Mouse (Mus musculus) kidney, adult 9 months (tissue): Measurements from ENCODE around the gene Qsox2.
A peak's percentile ranks its signal among the peaks of the same experiment; 100 is the strongest.

ENCODE experiments used
- DNase-seq: peaks from one replicate; pipeline ENCODE4 v3.0.0; 2022

Gene Qsox2

GRCm38 (mm10) chr2:26237290-26237782 lies at the start of gene Qsox2:
Gene Qsox2, minus strand, starts transcription at chr2:26237525.
- peak; percentile 95 for DNase-seq

DNA sequence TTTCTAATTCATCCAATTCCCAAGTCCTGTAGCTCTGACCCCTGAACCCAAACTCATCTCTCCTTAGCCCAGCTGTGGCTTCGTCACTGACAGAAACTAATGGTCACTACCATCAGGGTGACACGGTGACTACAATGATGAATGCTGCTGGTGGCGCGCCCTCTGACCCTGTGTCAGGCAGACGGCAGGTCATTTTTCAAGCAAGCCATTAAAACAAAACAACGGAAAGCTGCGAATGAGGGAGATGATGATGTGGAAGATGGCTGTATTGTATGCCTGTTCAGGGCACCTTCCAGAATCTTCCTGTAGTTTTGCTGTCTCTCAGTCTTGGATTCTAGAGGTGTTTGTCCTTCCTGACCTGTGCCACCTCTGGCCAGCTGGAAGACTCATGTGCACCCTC lies 49.1 kb upstream of the Qsox2 start:
- DNase-seq = no peak

GRCm38 (mm10) chr2:26285804-26286203 lies 48.5 kb upstream of the Qsox2 start:
- peak; percentile 11 for DNase-seq

DNA sequence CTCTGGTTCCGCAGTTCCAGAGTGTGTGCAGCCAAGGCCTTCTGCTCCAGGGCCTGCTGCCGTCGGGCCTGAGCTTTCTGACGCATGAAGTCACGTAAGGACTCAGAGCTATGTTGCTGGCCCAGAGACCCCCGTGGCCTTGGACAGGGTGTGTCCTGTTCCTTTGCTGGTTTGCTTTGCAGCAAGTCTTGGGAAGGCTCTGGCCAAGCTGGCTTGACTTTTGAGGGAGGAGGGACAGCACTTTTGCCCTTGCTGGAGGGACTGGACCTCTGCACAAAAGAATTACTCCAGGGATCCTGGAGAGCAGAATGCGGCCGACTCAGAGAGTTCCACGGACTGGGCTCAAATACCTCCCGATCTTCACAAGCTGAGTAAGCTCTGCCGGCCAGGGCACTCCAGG lies 43.3 kb upstream of the Qsox2 start:
- no peak for DNase-seq

GRCm38 (mm10) chr2:26279712-26280111 lies 42.4 kb upstream of the Qsox2 start:
- DNase-seq = no peak

DNA sequence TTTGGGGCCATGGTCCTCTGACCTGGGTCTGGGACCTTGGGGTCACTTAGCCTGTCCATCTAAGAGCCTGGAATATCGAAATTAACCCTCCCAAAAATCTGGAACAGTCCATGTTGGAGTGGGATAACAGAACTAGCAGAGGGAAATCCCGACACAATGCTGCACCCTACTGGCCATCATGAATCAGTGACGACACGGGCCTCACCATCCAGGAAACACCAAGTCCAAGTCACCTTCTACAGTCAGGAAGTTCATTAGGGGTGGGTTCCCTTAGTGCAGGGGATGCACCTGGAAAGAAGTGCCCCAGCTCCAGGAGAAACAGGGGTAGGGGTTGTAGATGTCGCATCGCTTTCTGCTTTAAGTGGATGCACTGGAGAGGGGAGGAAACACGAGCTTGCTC lies 36.3 kb upstream of the Qsox2 start:
- DNase-seq = peak; percentile 61

GRCm38 (mm10) chr2:26268216-26268615 lies 30.9 kb upstream of the Qsox2 start:
- DNase-seq = no peak

DNA sequence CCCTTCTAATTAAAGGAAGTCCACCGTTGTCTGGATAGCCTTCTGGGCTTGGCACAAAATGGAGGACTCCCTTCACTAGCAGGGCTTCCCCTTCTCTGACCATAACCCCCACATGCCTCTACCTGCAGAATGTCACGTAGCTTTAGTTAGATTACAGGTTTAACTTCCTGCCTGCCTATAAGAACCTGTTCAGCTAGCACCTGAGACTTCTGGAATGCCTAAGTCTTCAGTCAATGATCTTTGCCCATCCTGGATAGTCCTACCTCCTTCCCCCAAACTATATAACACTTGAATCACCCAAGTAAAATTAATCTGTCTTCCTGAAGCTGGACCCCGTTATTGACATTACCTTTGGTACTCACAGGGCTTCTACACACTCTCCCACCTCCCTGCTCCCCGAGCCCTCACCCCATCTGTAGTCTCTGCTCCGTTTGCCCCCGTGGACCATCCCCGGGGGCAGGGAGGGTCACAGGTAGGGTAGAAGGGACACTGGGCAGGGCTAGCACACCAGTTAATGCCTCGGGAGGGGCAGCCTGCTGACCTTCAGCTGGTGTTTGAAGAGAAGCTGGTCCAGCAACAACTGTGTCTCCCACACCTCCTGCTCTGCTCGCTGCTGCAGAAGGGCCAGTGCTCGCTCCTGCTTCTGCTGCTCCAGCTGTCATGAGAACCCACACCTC lies 28.9 kb upstream of the Qsox2 start:
- no peak for DNase-seq

- no peak for DNase-seq
These were observed 27.8 kb upstream of the Qsox2 start for GRCm38 (mm10) chr2:26265095-26265494.

GRCm38 (mm10) chr2:26264646-26265045 lies 27.3 kb upstream of the Qsox2 start:
- no peak for DNase-seq

DNA sequence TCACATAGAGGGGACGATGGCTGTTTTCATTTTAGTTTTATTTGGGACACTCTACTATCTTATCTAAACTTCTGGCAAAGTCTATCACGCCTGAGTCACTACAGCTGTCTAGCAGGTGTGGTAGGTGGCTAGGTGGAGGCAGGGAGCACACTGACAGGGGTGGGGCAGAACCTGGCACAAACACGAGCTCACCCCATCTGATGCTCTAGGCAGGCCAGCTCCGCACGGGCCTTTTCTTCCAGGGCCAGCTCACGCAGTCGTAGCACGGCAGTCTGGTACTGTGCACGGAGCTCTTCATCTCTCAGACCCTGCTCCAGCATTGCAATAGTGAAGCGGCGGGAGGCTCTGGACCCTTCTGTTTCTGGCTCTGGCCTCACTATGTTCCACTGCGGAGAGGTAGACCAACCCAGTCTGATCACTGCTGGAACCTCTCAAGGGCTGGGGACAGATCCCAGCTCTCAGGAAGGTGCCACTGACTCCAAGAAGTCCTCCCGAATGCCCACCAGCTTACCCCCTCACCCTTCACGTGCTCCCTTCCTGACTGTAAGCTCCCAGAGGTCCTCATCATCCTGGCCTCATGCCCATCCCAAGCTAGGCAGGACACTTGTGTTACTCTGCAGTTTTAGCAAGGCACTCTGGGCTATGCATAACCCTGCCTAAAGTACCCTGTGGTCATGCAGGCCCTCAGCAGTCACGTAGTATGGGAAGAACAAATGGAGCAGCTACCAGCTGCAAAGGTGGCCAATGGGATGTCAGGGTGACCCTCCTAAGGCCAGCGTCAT lies 20.2 kb upstream of the Qsox2 start:
- DNase-seq = no peak

GRCm38 (mm10) chr2:26254816-26255215 lies 17.5 kb upstream of the Qsox2 start:
- DNase-seq = no peak

- no peak for DNase-seq
These were observed 15.3 kb upstream of the Qsox2 start for GRCm38 (mm10) chr2:26252514-26253206.

- DNase-seq = no peak
These were observed 10.2 kb upstream of the Qsox2 start for GRCm38 (mm10) chr2:26247531-26247930.

DNA sequence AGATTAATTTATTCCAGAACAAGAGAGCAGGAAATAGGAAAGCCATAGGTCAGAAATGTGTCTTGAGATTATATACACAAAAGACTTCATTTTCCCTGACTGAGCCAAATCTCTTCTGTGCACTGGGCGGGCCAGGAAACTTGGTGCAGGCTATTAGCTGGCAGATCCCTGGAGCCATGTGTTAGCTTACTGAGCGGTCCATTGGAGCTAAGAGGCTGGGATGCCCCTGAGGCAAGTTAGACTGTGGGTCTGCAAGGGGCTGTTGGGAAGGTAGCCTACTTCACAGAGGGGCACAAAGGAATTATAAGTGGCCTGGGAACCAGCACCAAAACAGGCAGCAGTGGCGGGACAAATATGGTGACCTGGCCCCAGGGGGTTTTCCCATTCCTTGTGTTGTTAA lies 3.5 kb upstream of the Qsox2 start:
- DNase-seq = no peak

DNA sequence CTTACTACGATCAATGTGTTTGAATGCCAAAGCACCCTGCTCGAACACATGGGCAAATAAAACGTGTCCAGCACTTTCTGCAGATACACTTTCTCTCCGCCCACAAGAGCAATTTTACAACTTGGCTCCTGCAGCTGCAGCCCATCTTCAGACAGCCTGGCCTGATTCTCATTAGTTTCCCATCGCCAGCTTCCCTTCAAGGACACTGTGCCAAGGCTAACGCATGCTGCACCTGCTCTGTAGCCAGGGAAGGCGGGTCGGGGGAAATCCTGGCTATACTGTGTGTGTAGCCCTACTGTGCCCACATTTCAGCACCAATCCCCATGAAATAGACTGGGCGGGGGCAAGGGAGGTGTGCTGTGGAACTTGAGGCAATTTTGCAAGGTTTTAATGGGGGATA lies 3.0 kb upstream of the Qsox2 start:
- DNase-seq = no peak

DNA sequence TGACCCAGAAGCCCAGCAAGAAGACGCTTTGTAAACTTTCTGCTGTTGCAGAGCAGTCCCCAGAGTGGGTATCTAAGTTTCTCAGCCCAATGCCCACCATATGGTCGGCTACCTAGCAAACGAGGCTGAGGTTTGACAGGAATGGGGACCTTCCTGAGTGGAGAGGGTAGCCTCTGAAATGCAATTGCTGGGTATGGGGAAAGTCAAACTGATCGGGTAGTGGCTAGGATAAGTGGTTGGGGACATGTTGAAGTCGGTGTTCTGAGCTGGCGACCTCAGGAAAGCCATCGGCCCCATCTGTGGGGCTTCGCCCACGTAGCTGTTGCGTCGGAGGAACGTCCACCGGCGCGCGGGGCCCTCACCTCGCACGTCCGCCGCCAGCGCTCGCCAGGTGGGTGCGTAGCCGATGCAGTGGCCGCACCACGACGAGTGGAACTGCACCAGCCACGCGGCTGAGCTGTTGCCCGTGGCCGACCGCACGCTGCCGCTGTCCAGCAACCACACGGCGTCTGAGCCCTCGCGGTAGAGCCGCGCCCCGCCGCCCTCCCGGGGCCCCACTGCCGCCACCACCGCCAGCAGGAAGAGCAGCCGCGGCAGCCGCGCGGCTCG lies 540 bp downstream of the Qsox2 start:
- DNase-seq = peak; percentile 7

DNA sequence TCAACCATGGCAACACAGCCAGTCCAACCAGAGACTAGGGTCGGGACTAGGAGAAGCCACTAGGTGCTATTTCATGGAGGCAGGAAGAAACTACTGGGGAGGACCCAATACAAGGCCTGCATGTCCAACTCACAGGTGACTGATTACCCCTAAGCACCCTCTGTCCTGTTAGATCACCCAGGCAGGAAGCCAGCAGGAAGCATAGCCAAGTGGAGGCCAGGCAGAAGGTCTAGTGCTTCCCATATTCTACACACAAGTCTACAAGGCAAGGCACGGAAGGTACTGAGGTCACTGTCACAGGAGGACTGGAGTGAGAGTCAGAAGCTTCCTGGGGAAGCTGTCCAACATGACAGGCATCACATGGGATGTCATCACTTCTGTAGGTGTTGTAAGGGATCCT lies 2.6 kb downstream of the Qsox2 start:
- DNase-seq = peak; percentile 35

DNA sequence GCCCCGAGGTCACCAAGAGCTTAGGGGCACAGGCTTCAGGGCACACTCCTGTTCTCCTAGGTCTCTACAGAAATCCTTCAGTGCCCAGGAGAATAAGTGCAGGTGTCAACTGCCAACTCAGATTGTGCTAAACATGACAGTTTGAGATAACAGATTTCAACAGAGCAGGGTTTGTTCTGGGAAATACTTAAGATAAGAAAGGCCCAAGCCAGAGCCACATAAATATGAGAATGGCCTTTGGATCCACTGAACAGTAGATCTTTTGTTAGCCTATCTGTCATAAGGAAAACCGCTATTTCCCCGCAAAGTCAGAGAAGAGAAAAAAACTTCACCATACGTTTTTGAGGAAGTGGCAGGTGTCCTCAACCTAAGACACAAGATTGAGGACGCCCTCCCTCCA lies 3.1 kb downstream of the Qsox2 start:
- no peak for DNase-seq

DNA sequence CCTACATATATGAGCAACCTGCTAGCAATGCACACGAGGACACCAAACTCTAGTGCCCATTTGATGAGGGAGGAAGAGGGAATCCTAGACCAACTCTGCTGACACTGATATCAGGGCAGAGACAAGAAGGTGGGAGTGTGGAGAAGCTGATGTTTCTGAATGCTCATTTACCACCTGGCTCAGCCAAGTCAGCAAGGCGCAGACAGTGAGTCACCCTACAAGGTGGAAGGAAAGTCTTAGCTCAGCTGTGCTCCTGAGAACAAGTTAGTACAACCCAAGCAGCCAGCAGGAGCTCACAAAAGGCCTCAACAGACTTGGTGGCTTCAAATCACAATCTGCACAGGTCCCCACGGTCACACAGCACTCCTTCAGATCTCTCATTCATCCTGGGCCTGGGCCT lies 6.0 kb downstream of the Qsox2 start:
- no peak for DNase-seq

GRCm38 (mm10) chr2:26230253-26230652 lies 7.1 kb downstream of the Qsox2 start:
- no peak for DNase-seq

DNA sequence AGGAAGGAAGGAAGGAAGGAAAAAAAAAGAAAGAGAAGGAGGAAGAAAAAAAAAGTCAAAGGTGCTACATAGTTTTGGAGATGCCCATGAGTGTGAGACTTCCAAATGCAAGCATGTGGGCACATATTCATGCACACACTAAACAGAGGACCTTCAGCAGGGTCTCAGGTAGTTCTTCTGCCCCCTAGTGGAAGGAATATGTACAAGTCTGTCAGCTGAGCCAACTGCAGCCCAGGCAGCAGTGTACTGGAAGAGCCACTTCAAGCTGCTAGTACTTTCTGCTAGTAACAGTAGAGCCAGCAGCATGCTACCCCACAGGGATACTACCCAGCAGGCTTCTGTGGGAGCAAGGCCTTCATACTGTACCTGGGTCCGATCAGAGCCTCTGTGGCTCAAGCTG lies 9.5 kb downstream of the Qsox2 start:
- DNase-seq = peak; percentile 63

DNA sequence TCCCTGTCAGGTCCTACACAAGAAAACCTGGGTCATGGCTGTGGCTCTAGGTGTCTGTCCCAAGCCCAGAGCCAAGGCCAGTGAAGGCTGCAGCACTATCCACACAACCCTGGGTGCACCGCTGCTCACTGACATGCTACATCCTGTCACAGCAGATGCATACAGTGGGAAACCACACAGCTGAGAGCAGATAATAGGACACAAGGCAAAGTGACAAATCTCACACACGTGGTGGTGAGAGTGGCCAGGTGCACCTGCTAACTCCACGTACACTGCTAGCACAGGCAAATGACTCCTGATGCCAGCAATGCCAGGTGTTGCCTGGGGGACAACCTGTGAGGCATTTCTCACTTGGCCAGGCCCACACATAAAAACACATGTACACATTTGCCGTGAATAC lies 12.1 kb downstream of the Qsox2 start:
- DNase-seq = no peak
